Mouse (Mus musculus): ENCODE measurements around the gene Ccm2. TPM values are rescaled to one million over a fixed set of nuclear protein-coding genes. Genes with fewer than 3 reads are reported as not detected.

Ccm2 gene
- polyA plus RNA-seq, 1 experiment = 450 TPM

DNA sequence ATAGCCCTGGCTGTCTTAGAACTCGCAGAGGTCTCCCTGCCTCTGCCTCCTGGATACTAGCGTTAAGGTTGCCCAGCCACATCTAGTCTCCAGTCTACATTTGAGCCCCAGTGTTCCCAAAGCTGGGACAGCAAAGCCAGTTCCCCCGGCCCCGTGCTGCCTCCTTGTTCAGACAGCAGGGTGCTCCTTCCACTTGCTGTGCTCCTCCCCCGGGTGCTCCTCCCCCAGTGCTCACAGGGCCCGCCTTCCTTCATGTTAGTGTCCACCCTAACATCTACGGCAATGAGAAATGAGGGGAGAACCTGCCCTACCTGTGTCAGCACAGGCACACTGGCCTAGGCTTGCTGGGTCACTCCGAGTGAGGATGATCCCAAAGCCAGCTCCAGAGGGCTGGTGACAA is 39.1 kb downstream of the Ccm2 start:
- 97% methylated on average over 8 of the region's 8 CpGs for WGBS
- H3K27ac ChIP-seq (ENCODE audit: control insufficient read depth, insufficient read depth, low read length) = no peak overlapping the region
- H3K27me3 ChIP-seq (ENCODE audit: control insufficient read depth, insufficient read depth, low read length) = no peaks in the 10 kb centered on the region
- DNase-seq = no peak
- peaks cover 5% of the 10 kb centered on the region for H3K4me1 ChIP-seq (replicated peaks; ENCODE audit: control insufficient read depth, insufficient read depth, low read length)
- peaks cover 86% of the 10 kb centered on the region for H3K36me3 ChIP-seq (ENCODE audit: control insufficient read depth, insufficient read depth, low read length)
- no peak overlapping the region for H3K4me3 ChIP-seq (ENCODE audit: control insufficient read depth, insufficient read depth, low read length)
- TF ChIP-seq CTCF (IDR thresholded peaks at IDR 0.05; ENCODE audit: borderline replicate concordance, control insufficient read depth, extremely low read depth, insufficient read depth, low read length, poor library complexity) (no peak), POLR2A (IDR thresholded peaks at IDR 0.05; ENCODE audit: control insufficient read depth, extremely low read depth, insufficient read depth, low read length, poor library complexity) (no peak)

DNA sequence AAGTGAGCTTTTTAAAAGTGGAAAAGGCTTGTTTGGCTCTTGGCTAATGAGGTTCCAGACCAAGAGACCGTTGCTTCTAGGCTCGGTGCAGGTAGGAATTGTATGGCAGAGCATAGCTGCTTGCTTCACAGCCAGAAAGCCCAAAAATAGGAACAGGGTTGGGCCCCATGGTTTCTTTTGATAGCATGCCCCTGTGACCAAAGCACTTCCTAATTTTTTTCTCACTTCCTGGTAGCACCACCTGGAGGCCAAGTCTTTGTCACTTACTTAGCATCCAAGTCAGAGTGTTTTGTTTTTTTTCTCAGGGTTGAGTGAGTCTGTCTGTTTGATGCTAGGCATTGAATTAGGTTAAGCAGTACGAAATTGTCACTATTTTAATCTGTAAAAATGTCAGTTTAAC is 40.0 kb downstream of the Ccm2 start:
- Histone ChIP-seq H3K4me3 (ENCODE audit: control insufficient read depth, insufficient read depth, low read length) (no peak overlapping the region), H3K27ac (ENCODE audit: control insufficient read depth, insufficient read depth, low read length) (no peak overlapping the region), H3K36me3 (ENCODE audit: control insufficient read depth, insufficient read depth, low read length) (peaks cover 89% of the 10 kb centered on the region), H3K27me3 (ENCODE audit: control insufficient read depth, insufficient read depth, low read length) (no peaks in the 10 kb centered on the region), H3K4me1 (replicated peaks; ENCODE audit: control insufficient read depth, insufficient read depth, low read length) (peaks cover 5% of the 10 kb centered on the region)
- no peak for TF ChIP-seq POLR2A (IDR thresholded peaks at IDR 0.05; ENCODE audit: control insufficient read depth, extremely low read depth, insufficient read depth, low read length, poor library complexity)
- TF ChIP-seq CTCF (IDR thresholded peaks at IDR 0.05; ENCODE audit: borderline replicate concordance, control insufficient read depth, extremely low read depth, insufficient read depth, low read length, poor library complexity) = no peak
- 15% methylated on average over 3 of the region's 3 CpGs for WGBS
- no peak for DNase-seq

DNA sequence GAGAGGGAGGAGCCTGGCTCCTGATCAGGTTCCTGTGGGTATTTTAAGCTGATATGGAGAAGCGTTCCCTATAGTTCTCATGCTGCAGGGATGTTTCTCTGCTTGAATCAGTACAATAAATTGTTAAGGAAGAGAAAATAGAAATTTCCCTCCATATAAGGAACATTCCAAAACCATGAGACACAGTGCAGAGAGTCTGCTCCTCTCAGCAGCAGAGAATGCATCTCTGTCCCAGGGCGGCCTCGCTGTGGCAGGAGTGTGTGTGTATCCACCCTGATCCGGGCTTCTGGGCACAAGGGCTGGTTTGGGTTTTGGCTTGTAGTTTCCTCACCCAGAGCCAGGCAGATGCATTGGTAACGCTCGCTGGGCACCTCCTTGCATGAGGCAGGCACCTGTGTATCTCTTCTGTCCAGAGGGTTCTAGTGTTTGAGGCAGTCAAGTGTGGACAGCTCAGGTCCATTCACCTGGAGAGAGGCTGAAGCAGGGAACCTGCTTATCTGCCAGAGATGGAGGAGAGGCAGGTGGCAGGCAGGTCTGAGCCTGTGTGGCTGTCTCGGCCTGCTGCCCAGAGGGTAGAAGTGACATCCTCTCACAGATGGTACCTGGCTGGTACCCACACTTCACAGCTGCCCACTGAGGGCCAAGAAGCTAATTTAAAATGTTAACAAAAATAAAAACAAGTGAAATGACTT is 40.7 kb downstream of the Ccm2 start:
- Histone ChIP-seq H3K27ac (ENCODE audit: control insufficient read depth, insufficient read depth, low read length) (no peak overlapping the region), H3K4me3 (ENCODE audit: control insufficient read depth, insufficient read depth, low read length) (no peak overlapping the region), H3K4me1 (replicated peaks; ENCODE audit: control insufficient read depth, insufficient read depth, low read length) (peaks cover 5% of the 10 kb centered on the region), H3K36me3 (ENCODE audit: control insufficient read depth, insufficient read depth, low read length) (peaks cover 95% of the 10 kb centered on the region), H3K27me3 (ENCODE audit: control insufficient read depth, insufficient read depth, low read length) (no peaks in the 10 kb centered on the region)
- 91% methylated on average over 7 of the region's 7 CpGs for WGBS
- no peak for TF ChIP-seq CTCF (IDR thresholded peaks at IDR 0.05; ENCODE audit: borderline replicate concordance, control insufficient read depth, extremely low read depth, insufficient read depth, low read length, poor library complexity)
- TF ChIP-seq POLR2A (IDR thresholded peaks at IDR 0.05; ENCODE audit: control insufficient read depth, extremely low read depth, insufficient read depth, low read length, poor library complexity) = no peak
- DNase-seq = no peak

DNA sequence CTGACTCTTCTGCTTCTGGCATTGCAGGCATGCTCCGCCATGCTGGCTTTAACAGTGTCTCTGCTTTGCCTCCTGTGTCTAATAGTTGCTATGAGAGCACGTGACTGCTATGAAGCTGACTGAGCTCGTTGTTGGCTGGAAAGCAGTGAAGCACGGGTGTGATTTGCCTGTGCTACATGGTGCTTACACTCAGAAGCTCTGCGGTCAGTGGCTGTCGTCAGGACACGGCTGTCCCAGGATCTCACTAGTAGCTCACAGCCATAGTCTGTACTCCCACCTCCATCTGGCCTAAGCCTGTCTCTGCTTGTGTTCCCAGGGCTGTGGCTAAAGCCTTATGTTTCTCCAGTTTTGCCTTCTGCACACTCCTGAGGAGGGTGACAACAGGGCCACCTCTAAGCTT is 41.6 kb downstream of the Ccm2 start:
- Histone ChIP-seq H3K4me3 (ENCODE audit: control insufficient read depth, insufficient read depth, low read length) (no peak overlapping the region), H3K27ac (ENCODE audit: control insufficient read depth, insufficient read depth, low read length) (no peak overlapping the region), H3K36me3 (ENCODE audit: control insufficient read depth, insufficient read depth, low read length) (peaks cover 98% of the 10 kb centered on the region), H3K27me3 (ENCODE audit: control insufficient read depth, insufficient read depth, low read length) (no peaks in the 10 kb centered on the region), H3K4me1 (replicated peaks; ENCODE audit: control insufficient read depth, insufficient read depth, low read length) (peaks cover 5% of the 10 kb centered on the region)
- no peak for DNase-seq
- no peak for TF ChIP-seq CTCF (IDR thresholded peaks at IDR 0.05; ENCODE audit: borderline replicate concordance, control insufficient read depth, extremely low read depth, insufficient read depth, low read length, poor library complexity)
- TF ChIP-seq POLR2A (IDR thresholded peaks at IDR 0.05; ENCODE audit: control insufficient read depth, extremely low read depth, insufficient read depth, low read length, poor library complexity) = no peak
- 98% methylated on average over 7 of the region's 7 CpGs for WGBS

DNA sequence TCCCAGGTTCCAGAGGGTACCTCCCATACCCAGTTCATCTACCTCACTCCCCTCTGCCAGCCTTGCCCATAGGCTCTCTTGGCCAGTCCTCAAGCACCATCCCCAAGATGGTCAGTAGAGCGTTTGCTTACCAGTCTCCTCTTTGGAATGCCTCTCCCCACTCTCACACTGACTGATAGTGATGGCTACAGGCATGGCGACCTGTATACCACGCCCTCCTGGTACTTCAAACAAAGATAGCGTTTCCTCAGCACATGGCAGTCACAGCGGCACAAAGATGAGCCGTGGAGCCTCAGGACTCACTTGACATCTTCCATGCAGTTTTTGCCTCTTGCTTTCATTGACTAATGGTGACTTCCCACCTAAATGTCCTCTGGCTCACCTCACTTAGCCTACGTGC is 43.2 kb downstream of the Ccm2 start:
- Histone ChIP-seq H3K4me3 (ENCODE audit: control insufficient read depth, insufficient read depth, low read length) (no peak overlapping the region), H3K4me1 (replicated peaks; ENCODE audit: control insufficient read depth, insufficient read depth, low read length) (peaks cover 5% of the 10 kb centered on the region), H3K27ac (ENCODE audit: control insufficient read depth, insufficient read depth, low read length) (no peak overlapping the region), H3K27me3 (ENCODE audit: control insufficient read depth, insufficient read depth, low read length) (no peaks in the 10 kb centered on the region), H3K36me3 (ENCODE audit: control insufficient read depth, insufficient read depth, low read length) (peaks cover 98% of the 10 kb centered on the region)
- WGBS = 88% methylated on average over 7 of the region's 7 CpGs
- TF ChIP-seq CTCF (IDR thresholded peaks at IDR 0.05; ENCODE audit: borderline replicate concordance, control insufficient read depth, extremely low read depth, insufficient read depth, low read length, poor library complexity) = no peak
- TF ChIP-seq POLR2A (IDR thresholded peaks at IDR 0.05; ENCODE audit: control insufficient read depth, extremely low read depth, insufficient read depth, low read length, poor library complexity) = no peak
- no peak for DNase-seq

DNA sequence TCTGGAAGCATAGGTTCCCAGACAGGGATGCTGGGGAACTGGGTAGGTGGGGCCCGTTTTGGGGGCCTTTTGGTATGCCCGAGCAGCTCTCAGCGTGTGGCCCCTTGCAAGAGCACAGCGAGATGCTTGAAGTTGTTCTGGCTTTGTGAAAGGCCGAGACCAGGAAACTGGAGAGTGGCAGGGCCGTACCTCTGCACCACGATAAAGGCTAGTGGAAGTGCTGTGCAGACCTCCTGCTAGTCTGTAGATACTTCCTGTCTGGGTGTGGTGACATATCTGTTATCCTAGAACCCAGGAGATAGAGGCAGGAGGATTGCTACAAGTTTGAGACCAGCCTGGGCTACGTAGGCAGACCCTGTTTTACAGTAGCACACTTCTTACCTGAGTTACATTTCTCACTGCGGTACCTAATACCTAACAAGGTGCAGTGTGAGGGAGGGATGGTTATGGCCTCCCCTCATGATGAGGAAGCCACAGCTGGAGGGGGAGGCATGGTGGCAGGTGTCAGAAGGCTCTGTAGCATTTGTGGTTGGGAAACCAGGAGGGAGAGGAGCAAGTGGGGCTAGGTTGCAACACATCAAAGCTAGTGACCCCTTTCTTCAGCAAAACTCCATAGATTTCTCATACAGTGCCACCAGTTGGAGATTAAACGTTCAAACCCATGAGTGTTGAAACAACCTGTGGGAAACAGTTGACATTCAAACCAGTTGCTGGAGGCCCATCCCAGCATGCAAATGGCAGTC is 44.4 kb downstream of the Ccm2 start:
- Histone ChIP-seq H3K4me3 (ENCODE audit: control insufficient read depth, insufficient read depth, low read length) (no peak overlapping the region), H3K27me3 (ENCODE audit: control insufficient read depth, insufficient read depth, low read length) (no peaks in the 10 kb centered on the region), H3K4me1 (replicated peaks; ENCODE audit: control insufficient read depth, insufficient read depth, low read length) (no peaks in the 10 kb centered on the region; the same call in 1 of the 2 replicates), H3K27ac (ENCODE audit: control insufficient read depth, insufficient read depth, low read length) (no peak overlapping the region), H3K36me3 (ENCODE audit: control insufficient read depth, insufficient read depth, low read length) (peaks cover 98% of the 10 kb centered on the region)
- 47% methylated on average over 10 of the region's 10 CpGs for WGBS
- TF ChIP-seq POLR2A (IDR thresholded peaks at IDR 0.05; ENCODE audit: control insufficient read depth, extremely low read depth, insufficient read depth, low read length, poor library complexity) (no peak), CTCF (IDR thresholded peaks at IDR 0.05; ENCODE audit: borderline replicate concordance, control insufficient read depth, extremely low read depth, insufficient read depth, low read length, poor library complexity) (no peak)
- no peak for DNase-seq
